Mouse (Mus musculus) midbrain, embryonic 11.5 days (tissue): ENCODE results near the gene Psmd3. TPM values are rescaled to one million over a fixed set of nuclear protein-coding genes. Genes with fewer than 3 reads are reported as not detected.

Source experiments
- ATAC-seq: fragments of 200-750 bp; cut with Nextera tagmentation; 2 replicates; pipeline ENCODE4 v1.8.0; 2017; ENCODE audit warnings: moderate TSS enrichment, moderate library complexity; ENCODE audit not compliant: low FRiP score
- DNase-seq: peaks from one replicate; pipeline ENCODE4 v3.0.0; 2015; ENCODE audit warnings: low spot score; ENCODE audit errors: missing footprints
- H3K27ac ChIP-seq: fragments of 300-500 bp; sonication (generic); 2 replicates; pipeline ENCODE4 v1.5.1; 2014; ENCODE audit warnings: low read depth, low read length
- H3K27me3 ChIP-seq: fragments of 300-500 bp; sonication (generic); 2 replicates; pipeline ENCODE4 v1.6.1; 2014; ENCODE audit warnings: mild to moderate bottlenecking, low read length, moderate library complexity, mixed read lengths; ENCODE audit not compliant: control insufficient read depth, insufficient read depth
- H3K36me3 ChIP-seq: fragments of 300-500 bp; sonication (generic); 2 replicates; pipeline ENCODE4 v1.6.1; 2014; ENCODE audit warnings: mild to moderate bottlenecking, low read length, moderate library complexity, mixed read lengths; ENCODE audit not compliant: control insufficient read depth, insufficient read depth
- H3K4me1 ChIP-seq: fragments of 300-500 bp; sonication (generic); 2 replicates; pipeline ENCODE4 v1.6.1; 2014; ENCODE audit warnings: low read length; ENCODE audit not compliant: control insufficient read depth, insufficient read depth
- H3K4me2 ChIP-seq: fragments of 300-500 bp; sonication (generic); 2 replicates; pipeline ENCODE4 v1.6.1; 2014; ENCODE audit warnings: mild to moderate bottlenecking, moderate library complexity
- H3K4me3 ChIP-seq: fragments of 300-500 bp; sonication (generic); 2 replicates; pipeline ENCODE4 v1.5.1; 2014; ENCODE audit warnings: low read depth, low read length
- H3K9ac ChIP-seq: fragments of 300-500 bp; sonication (generic); 2 replicates; pipeline ENCODE4 v1.6.1; 2014; ENCODE audit warnings: low read length
- H3K9me3 ChIP-seq: fragments of 300-500 bp; sonication (generic); 2 replicates; pipeline ENCODE4 v1.6.1; 2016; ENCODE audit warnings: low read length; ENCODE audit not compliant: control insufficient read depth
- WGBS: fragments of 180-500 bp; shearing (Covaris S2); extraction: QIAGEN DNeasy Blood & Tissue Kit; methylation state at CpG from one replicate; pipeline ENCODE4 v1.1.7; 2014; 5-methylcytosine and 5-hydroxymethylcytosine counted together
- polyA plus RNA-seq: library from polyadenylated mRNA; unstranded; fragments of >200 nt; fragmentation: Nextera tagmentation; extraction: Ambion mirVana; gene quantifications from 2 replicates; pipeline ENCODE4 v1.2.1, GENCODE M21; 2014

Psmd3 gene
- polyA plus RNA-seq, 1 experiment from 2014 or later, result 155 TPM

DNA sequence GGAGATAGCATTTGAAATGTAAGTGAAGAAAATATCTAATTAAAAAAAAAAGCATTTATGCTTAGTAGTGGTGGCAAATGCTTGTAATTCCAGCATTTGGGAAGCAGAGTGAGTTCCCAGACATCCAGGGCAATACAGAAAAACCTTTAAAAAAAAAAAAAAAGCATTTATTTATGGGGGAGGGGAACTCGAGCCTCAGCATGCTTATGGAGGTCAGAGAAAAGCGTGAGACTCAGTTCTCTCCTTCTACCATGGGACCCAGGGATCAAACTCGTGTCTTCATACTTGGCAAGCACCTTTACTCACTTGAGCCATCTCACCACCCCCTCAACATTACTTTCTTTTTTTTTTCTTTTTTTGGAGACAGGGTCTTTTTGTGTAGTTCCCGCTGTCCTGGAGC lies 1.2 kb upstream of the Psmd3 start:
- WGBS, result 79% methylated on average over 4 of the region's 4 CpGs
- ATAC-seq, result no peak

GRCm38 (mm10) chr11:98682811-98683210 lies 457 bp downstream of the Psmd3 start:
- peak overlapping the region; percentile 99 for H3K4me3 ChIP-seq
- no peaks in the 10 kb centered on the region for H3K9me3 ChIP-seq
- H3K27ac ChIP-seq, result peak overlapping the region; percentile 59; the same call in 1 of the 2 replicates
- 2% methylated on average over 23 of the region's 23 CpGs for WGBS
- ATAC-seq (no peak; the same call in 1 of the 2 replicates), DNase-seq (peak; percentile 92)
- peaks cover 8% of the 10 kb centered on the region for H3K4me1 ChIP-seq
- H3K27me3 ChIP-seq, result no peaks in the 10 kb centered on the region
- H3K36me3 ChIP-seq, result peaks cover 13% of the 10 kb centered on the region
- peak overlapping the region; percentile 99 for H3K9ac ChIP-seq
- peak overlapping the region; percentile 72 for H3K4me2 ChIP-seq

More for the DNA sequence above, 1.2 kb upstream of the Psmd3 start:
- H3K36me3 ChIP-seq, result 0 out of 2 replicates have a peak, but pooled peaks cover 2% of the 10 kb centered on the region
- DNase-seq, result no peak
- H3K4me2 ChIP-seq, result no peak overlapping the region
- H3K27ac ChIP-seq, result no peak overlapping the region
- peaks cover 8% of the 10 kb centered on the region for H3K4me1 ChIP-seq
- no peaks in the 10 kb centered on the region for H3K27me3 ChIP-seq
- H3K9ac ChIP-seq, result no peak overlapping the region
- H3K9me3 ChIP-seq, result no peaks in the 10 kb centered on the region
- H3K4me3 ChIP-seq, result no peak overlapping the region

GRCm38 (mm10) chr11:98685642-98686041 lies 3.3 kb downstream of the Psmd3 start:
- H3K9ac ChIP-seq, result no peak overlapping the region
- no peaks in the 10 kb centered on the region for H3K27me3 ChIP-seq
- no peaks in the 10 kb centered on the region for H3K9me3 ChIP-seq
- no peak overlapping the region for H3K4me3 ChIP-seq
- peaks cover 27% of the 10 kb centered on the region for H3K36me3 ChIP-seq
- DNase-seq (no peak), ATAC-seq (no peak)
- no peak overlapping the region for H3K27ac ChIP-seq
- WGBS, result 92% methylated on average over 9 of the region's 9 CpGs
- H3K4me1 ChIP-seq, result peaks cover 8% of the 10 kb centered on the region
- H3K4me2 ChIP-seq, result no peak overlapping the region

DNA sequence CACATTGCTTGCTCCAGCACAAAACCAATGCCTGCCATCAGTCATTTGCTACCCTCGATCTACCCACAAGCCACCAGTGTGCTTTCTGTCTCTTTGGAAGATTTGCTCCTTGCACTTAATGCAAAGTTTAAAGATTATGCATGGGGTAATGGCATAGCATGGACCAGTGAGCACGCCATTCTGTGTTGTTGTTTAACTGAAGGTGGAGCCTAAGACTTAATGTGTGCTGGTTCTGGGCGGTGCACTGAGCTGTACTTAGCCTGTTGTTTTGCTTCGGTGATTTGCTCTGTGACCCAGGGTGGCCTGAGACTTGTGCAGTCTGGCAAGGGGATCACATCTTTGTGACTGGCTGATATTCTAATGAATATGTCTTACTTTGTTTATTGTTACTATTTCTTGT lies 4.6 kb downstream of the Psmd3 start:
- H3K27me3 ChIP-seq, result no peaks in the 10 kb centered on the region
- H3K4me2 ChIP-seq, result no peak overlapping the region
- no peak overlapping the region for H3K27ac ChIP-seq
- peaks cover 38% of the 10 kb centered on the region for H3K36me3 ChIP-seq
- H3K4me3 ChIP-seq, result no peak overlapping the region
- ATAC-seq (no peak), DNase-seq (peak; percentile 73)
- WGBS, result 91% methylated on average over 4 of the region's 4 CpGs
- no peaks in the 10 kb centered on the region for H3K9me3 ChIP-seq
- H3K4me1 ChIP-seq, result peaks cover 8% of the 10 kb centered on the region
- no peak overlapping the region for H3K9ac ChIP-seq

DNA sequence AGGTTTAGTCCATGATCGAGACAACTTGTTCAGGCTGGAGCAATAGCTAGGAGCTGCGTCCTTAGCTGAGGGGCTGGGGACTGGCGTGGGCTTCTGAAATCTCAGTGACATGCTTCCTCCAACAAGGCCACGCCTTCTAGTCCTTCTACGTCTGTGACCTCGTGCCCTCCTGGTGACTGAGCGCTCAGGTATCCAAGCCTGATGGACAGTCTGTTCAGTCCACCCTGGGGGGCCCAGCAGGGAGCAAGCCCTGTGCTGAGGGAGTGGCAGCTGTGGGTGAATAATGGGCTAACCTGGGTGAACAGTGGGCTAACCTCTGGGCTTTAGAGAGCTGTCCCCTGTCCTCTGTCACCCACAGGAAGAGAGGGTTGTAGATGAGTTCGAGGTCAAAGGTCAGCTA lies 5.7 kb downstream of the Psmd3 start:
- no peak overlapping the region for H3K9ac ChIP-seq
- WGBS, result 89% methylated on average over 8 of the region's 8 CpGs
- no peak overlapping the region for H3K4me2 ChIP-seq
- no peak for DNase-seq
- no peaks in the 10 kb centered on the region for H3K9me3 ChIP-seq
- no peak overlapping the region for H3K4me3 ChIP-seq
- H3K36me3 ChIP-seq, result peaks cover 38% of the 10 kb centered on the region
- peaks cover 8% of the 10 kb centered on the region for H3K4me1 ChIP-seq
- no peak for ATAC-seq
- H3K27me3 ChIP-seq, result no peaks in the 10 kb centered on the region
- no peak overlapping the region for H3K27ac ChIP-seq

GRCm38 (mm10) chr11:98693201-98693600 lies 10.8 kb downstream of the Psmd3 start:
- ATAC-seq (no peak), DNase-seq (no peak)
- H3K36me3 ChIP-seq, result peaks cover 28% of the 10 kb centered on the region
- no peaks in the 10 kb centered on the region for H3K27me3 ChIP-seq
- H3K9me3 ChIP-seq, result no peaks in the 10 kb centered on the region
- H3K27ac ChIP-seq, result no peak overlapping the region
- no peak overlapping the region for H3K4me2 ChIP-seq
- no peak overlapping the region for H3K4me3 ChIP-seq
- H3K4me1 ChIP-seq, result no peaks in the 10 kb centered on the region
- no peak overlapping the region for H3K9ac ChIP-seq
- WGBS, result 81% methylated on average over 13 of the region's 13 CpGs

- H3K36me3 ChIP-seq, result peaks cover 26% of the 10 kb centered on the region
- H3K27me3 ChIP-seq, result no peaks in the 10 kb centered on the region
- no peaks in the 10 kb centered on the region for H3K9me3 ChIP-seq
- DNase-seq (no peak), ATAC-seq (no peak)
- H3K4me1 ChIP-seq, result no peaks in the 10 kb centered on the region
- 95% methylated on average over 9 of the region's 9 CpGs for WGBS
- H3K27ac ChIP-seq, result no peak overlapping the region
- no peak overlapping the region for H3K4me3 ChIP-seq
- no peak overlapping the region for H3K4me2 ChIP-seq
- no peak overlapping the region for H3K9ac ChIP-seq
Measured at GRCm38 (mm10) chr11:98693746-98694145, 11.4 kb downstream of the Psmd3 start.

DNA sequence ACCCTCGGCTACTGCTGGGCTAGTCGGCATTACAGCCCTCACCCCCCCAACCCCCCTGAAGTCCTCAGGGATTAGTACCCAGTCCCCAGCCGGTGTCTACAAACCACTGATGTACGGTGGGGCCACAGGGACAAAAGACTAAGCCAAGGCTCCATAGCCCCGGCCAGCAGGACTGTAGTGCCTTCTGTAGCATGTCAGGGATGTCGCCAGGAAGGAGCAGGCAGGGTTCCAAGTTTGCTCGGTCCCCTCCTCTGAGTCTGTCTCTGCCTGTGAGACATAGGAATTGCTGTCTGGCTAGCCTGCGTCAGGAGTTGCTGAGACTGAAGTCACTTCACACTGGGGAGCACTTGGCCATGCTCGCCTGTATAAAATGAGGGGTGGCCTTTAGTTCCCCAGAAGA lies 11.9 kb downstream of the Psmd3 start:
- WGBS, result 86% methylated on average over 9 of the region's 9 CpGs
- Histone ChIP-seq H3K9ac (no peak overlapping the region), H3K4me3 (no peak overlapping the region), H3K27me3 (no peaks in the 10 kb centered on the region), H3K36me3 (peaks cover 26% of the 10 kb centered on the region), H3K27ac (no peak overlapping the region), H3K4me1 (no peaks in the 10 kb centered on the region), H3K9me3 (no peaks in the 10 kb centered on the region), H3K4me2 (no peak overlapping the region)
- DNase-seq (no peak), ATAC-seq (no peak)

DNA sequence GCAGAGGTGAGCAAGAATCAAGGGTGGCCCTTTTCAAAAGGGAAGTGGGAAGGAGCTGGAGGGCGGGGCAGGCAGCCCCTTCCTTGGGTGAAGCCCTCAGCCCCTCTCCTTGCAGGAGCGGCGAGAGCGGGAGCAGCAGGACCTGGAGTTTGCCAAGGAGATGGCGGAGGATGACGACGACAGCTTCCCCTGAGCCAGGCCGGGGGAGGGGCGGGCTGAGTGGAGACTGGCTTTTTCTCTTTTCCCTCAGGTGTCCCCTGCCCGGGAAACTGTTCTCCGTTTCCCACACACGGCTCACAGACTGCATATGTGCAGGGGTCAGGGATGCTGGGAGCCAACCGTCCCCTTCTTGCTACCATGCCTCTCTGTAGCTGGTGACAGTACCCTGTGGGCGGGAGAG lies 13.1 kb downstream of the Psmd3 start:
- ATAC-seq (no peak), DNase-seq (no peak)
- Histone ChIP-seq H3K36me3 (peaks cover 19% of the 10 kb centered on the region), H3K27me3 (no peaks in the 10 kb centered on the region), H3K9me3 (no peaks in the 10 kb centered on the region), H3K4me3 (no peak overlapping the region), H3K9ac (peak overlapping the region; percentile 11; the same call in 1 of the 2 replicates), H3K27ac (no peak overlapping the region), H3K4me2 (no peak overlapping the region), H3K4me1 (no peaks in the 10 kb centered on the region)
- 75% methylated on average over 14 of the region's 14 CpGs for WGBS
